Mouse (Mus musculus): ENCODE measurements around the gene Gabra2. TPM values are rescaled to one million over a fixed set of nuclear protein-coding genes. Genes with fewer than 3 reads are reported as not detected.

The Gabra2 gene
- polyA plus RNA-seq (2015; fragmentation: Illumina TruSeq; extraction: RNeasy Lipid Tissue Mini Kit (QIAGEN cat#74804); ENCODE audit: insufficient read depth, low replicate concordance), result 0.06 TPM

DNA sequence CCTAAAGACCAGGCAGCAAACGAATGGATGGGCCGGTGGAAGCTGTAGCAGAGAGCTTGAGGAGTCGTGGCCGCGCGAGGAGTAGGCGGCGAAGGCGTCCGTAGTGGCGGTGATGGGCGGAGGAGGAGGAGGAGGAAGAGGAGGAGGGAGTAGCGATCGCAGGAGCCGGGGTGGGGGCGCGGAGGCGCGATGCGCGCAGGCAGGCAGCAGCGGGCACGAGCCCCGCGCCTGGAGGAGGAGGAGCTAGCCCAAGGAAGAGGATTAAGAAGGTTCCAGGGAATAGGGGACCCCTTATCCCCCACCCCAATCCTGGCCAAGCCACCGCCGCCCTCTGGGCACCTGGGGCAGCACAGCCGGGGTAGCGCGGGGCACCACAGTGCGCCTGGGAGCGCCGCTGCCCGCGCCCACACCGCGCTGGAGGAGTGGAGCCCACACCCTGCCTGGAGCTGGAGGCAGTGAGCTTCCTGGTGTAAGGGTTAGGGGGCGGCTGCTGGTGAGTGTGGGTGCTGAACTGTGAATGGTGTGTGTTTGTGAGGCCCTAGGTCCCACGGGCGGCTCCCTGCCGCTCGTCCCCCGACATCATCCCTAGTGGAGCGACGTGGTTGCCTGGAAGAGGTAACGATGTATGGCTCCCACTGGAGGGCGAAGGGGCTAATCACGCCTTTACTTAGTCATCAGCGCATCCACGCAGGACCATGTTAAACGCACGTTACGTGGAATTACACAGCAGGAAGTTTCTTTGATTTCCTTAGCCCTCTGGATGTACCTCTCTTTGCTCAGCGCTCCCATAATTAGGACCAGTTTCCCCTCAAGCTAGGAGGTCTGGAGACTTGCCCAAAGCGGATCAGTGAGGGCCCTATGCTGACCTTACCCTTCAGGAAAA, at the start of gene Gabra2:
TSS of gene Gabra2 (minus strand) at position 125 of the 883 bp plus-strand sequence.

Data from spleen, adult 10 weeks (tissue).